In the genomic region with DNA sequence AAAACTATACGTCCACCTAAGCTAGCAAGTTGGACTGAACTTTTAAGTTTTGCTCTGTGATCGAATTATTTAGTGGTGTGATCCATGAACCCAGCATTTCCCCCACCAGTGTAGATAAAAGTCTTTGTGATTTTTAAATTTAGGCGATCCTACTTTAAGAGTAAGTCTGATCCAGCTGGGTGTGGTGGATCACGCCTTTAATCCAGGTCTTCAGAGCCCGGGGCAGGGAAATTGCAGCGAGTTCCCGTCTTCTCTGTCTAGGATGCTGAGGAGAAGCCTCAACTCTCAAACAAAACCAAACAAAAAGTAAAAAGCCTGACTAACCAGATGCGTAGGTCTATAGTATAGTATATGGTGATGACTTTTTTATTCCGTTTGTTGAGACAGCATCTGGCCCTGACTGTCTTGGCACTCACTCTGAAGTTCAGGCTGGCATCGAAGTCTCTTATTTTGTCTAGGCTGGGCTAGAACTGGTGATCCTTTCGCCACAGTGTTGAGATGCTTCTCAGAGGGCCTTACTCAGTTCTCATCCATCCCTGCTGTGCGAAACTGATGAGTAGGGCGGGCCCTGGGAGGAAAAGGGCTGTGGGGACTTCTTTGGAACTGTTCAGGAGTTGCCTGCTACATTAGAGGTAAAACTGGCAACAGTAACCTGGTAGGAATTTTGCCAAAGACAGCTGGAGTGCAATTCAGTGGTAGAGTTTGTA, we compare ENCODE assay signal across 8 mouse cellular contexts. TPM values are rescaled to one million over a fixed set of nuclear protein-coding genes. Genes with fewer than 3 reads are reported as not detected.
DNase-seq lines count a peak whose midpoint lies in the region; ATAC-seq and TF ChIP-seq lines count a peak whose summit lies in the region.

No protein-coding gene starts in this region.

- no peak for ATAC-seq in heart, embryonic 16.5 days (replicated peaks; ENCODE audit: extremely low read depth, insufficient read depth, low FRiP score)
- ATAC-seq in liver, postnatal 0 days: no peak

- H3K27me3 ChIP-seq in heart, embryonic 16.5 days (ENCODE audit: control insufficient read depth, insufficient read depth, low read length): peaks cover 6% of the 10 kb centered on the region; the same call in 1 of the 2 replicates
- peaks cover 11% of the 10 kb centered on the region; the same call in 1 of the 2 replicates for H3K27me3 ChIP-seq in liver, postnatal 0 days (ENCODE audit: insufficient read depth, low read length)

- H3K4me1 ChIP-seq in ES-E14 (ENCODE audit: control insufficient read depth in 2 of 2, insufficient read depth in 2 of 2, low read length in 2 of 2, poor library complexity in 1 of 2): no peaks in the 10 kb centered on the region; a peak in 1 of 4 replicates
- H3K4me1 ChIP-seq in heart, embryonic 16.5 days (ENCODE audit: control insufficient read depth, insufficient read depth, low read length): no peaks in the 10 kb centered on the region
- peaks cover 5% of the 10 kb centered on the region; the same call in 1 of the 2 replicates for H3K4me1 ChIP-seq in liver, postnatal 0 days (ENCODE audit: insufficient read depth)

- TF ChIP-seq EP300 in liver, postnatal 0 days (IDR thresholded peaks at IDR 0.05; ENCODE audit: low read depth): no peak

- H3K9ac ChIP-seq in ES-E14 (ENCODE audit: insufficient read depth, low read depth, low read length, poor library complexity, severe bottlenecking): peak overlapping the region; percentile 74; the same call in 1 of the 2 replicates
- H3K9ac ChIP-seq in heart, embryonic 16.5 days (ENCODE audit: low read length): peak overlapping the region; percentile 75
- H3K9ac ChIP-seq in liver, postnatal 0 days (replicated peaks): peak overlapping the region; percentile 60; the same call in 1 of the 2 replicates

- TF ChIP-seq CTCF in liver, postnatal 0 days (IDR thresholded peaks at IDR 0.05; ENCODE audit: low read depth): no peak

- H3K27ac ChIP-seq in ES-E14 (ENCODE audit: insufficient read depth, low read depth, low read length, poor library complexity, severe bottlenecking): no peak overlapping the region
- no peak overlapping the region for H3K27ac ChIP-seq in heart, embryonic 16.5 days (ENCODE audit: low read length)
- no peak overlapping the region for H3K27ac ChIP-seq in liver, postnatal 0 days (ENCODE audit: low read depth)

- peak overlapping the region; percentile 93 for H3K4me2 ChIP-seq in heart, embryonic 16.5 days (ENCODE audit: low read depth, low read length)
- peak overlapping the region; percentile 89 for H3K4me2 ChIP-seq in liver, postnatal 0 days (ENCODE audit: low read depth, low read length)

- in situ Hi-C loops in ES-E14 (cut with MboI; ENCODE audit: low sequenced_read_pairs in 2 of 2, unreplicated experiment in 2 of 2): no loop called here

- no peaks in the 10 kb centered on the region for H3K36me3 ChIP-seq in ES-E14 (ENCODE audit: control insufficient read depth, insufficient read depth, low read length, poor library complexity, severe bottlenecking)
- no peaks in the 10 kb centered on the region for H3K36me3 ChIP-seq in heart, embryonic 16.5 days (ENCODE audit: control insufficient read depth, insufficient read depth)
- H3K36me3 ChIP-seq in liver, postnatal 0 days (replicated peaks; ENCODE audit: insufficient read depth, low read length): no peaks in the 10 kb centered on the region

- 36% methylated on average over 13 of the region's 13 CpGs for WGBS in heart, embryonic 16.5 days
- WGBS in liver, postnatal 0 days (ENCODE audit: insufficient replicate concordance): 34% methylated on average over 13 of the region's 13 CpGs

- no peaks in the 10 kb centered on the region for H3K9me3 ChIP-seq in ES-E14 (ENCODE audit: control insufficient read depth, insufficient read depth, low read depth, low read length)
- H3K9me3 ChIP-seq in heart, embryonic 16.5 days (replicated peaks; ENCODE audit: control insufficient read depth, low read length): no peaks in the 10 kb centered on the region
- H3K9me3 ChIP-seq in liver, postnatal 0 days (ENCODE audit: low read length): no peaks in the 10 kb centered on the region

- peak; percentile 73 for DNase-seq in heart, adult 11 months
- DNase-seq in heart, postnatal 4 days: no peak
- no peak for DNase-seq in ES-E14 (ENCODE audit: low read depth, low spot score)
- no peak for DNase-seq in liver, postnatal 0 days
- DNase-seq in right cerebral cortex, postnatal 25 days: no peak
- no peak for DNase-seq in urinary bladder, postnatal 10 days (ENCODE audit: low spot score)
- no peak for DNase-seq in adrenal gland, adult 18-20 months (ENCODE audit: low spot score in 2 of 2)

- peak overlapping the region; percentile 66 to 81; a peak in 3 of 4 replicates for H3K4me3 ChIP-seq in ES-E14 (ENCODE audit: insufficient read depth in 1 of 2, low read depth in 1 of 2, low read length in 2 of 2, poor library complexity in 1 of 2, severe bottlenecking in 1 of 2)
- peak overlapping the region; percentile 72 for H3K4me3 ChIP-seq in heart, embryonic 16.5 days (ENCODE audit: low read length)
- peak overlapping the region; percentile 60 for H3K4me3 ChIP-seq in liver, postnatal 0 days (ENCODE audit: low read depth, low read length)

TF ChIP-seq in ES-E14, 5 proteins besides CTCF, POLR2A, EP300 and RAD21:
- no peak for TF ChIP-seq ZNF384 (IDR thresholded peaks at IDR 0.05; ENCODE audit: low read depth, low read length)
- no peak for TF ChIP-seq CHD2 (IDR thresholded peaks at IDR 0.05; ENCODE audit: low read depth, low read length)
- TF ChIP-seq HCFC1 (IDR thresholded peaks at IDR 0.05; ENCODE audit: borderline replicate concordance, insufficient read depth, low read length): no peak
- TF ChIP-seq MAFK (IDR thresholded peaks at IDR 0.05; ENCODE audit: insufficient read depth, low read depth, low read length): no peak
- no peak for TF ChIP-seq ZC3H11A (IDR thresholded peaks at IDR 0.05; ENCODE audit: borderline replicate concordance, low read depth, low read length)

RNA-seq across cellular contexts. Expression of a gene that starts 0.8 kb away (rescaled TPM):
- 1 to 10 TPM; 1.6 to 2.2 TPM for total RNA-seq in heart, postnatal 4 days (2021)
- 4.5 and 4.6 TPM in 2 replicates for total RNA-seq in ES-E14 (2012; rRNA removed)
- 4.0 and 4.1 TPM in 2 replicates for polyA plus RNA-seq in heart, embryonic 16.5 days (2015; fragmentation: Nextera tagmentation; extraction: Ambion mirVana)
- polyA plus RNA-seq in liver, postnatal 0 days (2015; fragmentation: Nextera tagmentation; extraction: Ambion mirVana): 1.1 and 1.5 TPM in 2 replicates
- 1 to 10 TPM; 2.4 to 2.9 TPM for total RNA-seq in adrenal gland, adult 18-20 months (2021)
